ENCODE assay signal across 19 mouse cellular contexts in genomic region chr9:64306476-64307312, GRCm38 (mm10). TPM values are rescaled to one million over a fixed set of nuclear protein-coding genes. Genes with fewer than 3 reads are reported as not detected.
A peak's percentile ranks its signal among the peaks of the same experiment; 100 is the strongest.
DNase-seq lines count a peak whose midpoint lies in the region; TF ChIP-seq lines count a peak whose summit lies in the region.
"Had no signal": no experiment of that assay in that cellular context is flagged by ENCODE, and none has a peak within 500 bp of the region (broad histone marks: within the 10 kb centered on the region; RNA-seq: fewer than 3 reads in every experiment).

No protein-coding gene starts in this region.

- H3K4me1 ChIP-seq in heart, embryonic 10.5 days = no peaks in the 10 kb centered on the region
- peaks cover 0 to 8% of the 10 kb centered on the region in 2 experiments; a peak in 2 of 4 replicates for H3K4me1 ChIP-seq in ES-E14 (ENCODE audit: control insufficient read depth in 2 of 2, insufficient read depth in 2 of 2, low read length in 2 of 2, poor library complexity in 1 of 2)
- H3K4me1 ChIP-seq: embryonic facial prominence, embryonic 12.5 days; forebrain, embryonic 12.5 days; heart, embryonic 15.5 days; hindbrain, embryonic 10.5 days had no signal

- no peaks in the 10 kb centered on the region for H3K27me3 ChIP-seq in heart, embryonic 10.5 days (ENCODE audit: insufficient read depth, poor library complexity, severe bottlenecking)
- H3K27me3 ChIP-seq: embryonic facial prominence, embryonic 12.5 days; forebrain, embryonic 12.5 days; heart, embryonic 15.5 days had no signal

- H3K9ac ChIP-seq in ES-E14 (ENCODE audit: insufficient read depth, low read depth, low read length, poor library complexity, severe bottlenecking) = no peak overlapping the region
- H3K9ac ChIP-seq: embryonic facial prominence, embryonic 12.5 days; forebrain, embryonic 12.5 days; forebrain, postnatal 0 days; heart, embryonic 15.5 days; hindbrain, embryonic 14.5 days had no signal

- no peak overlapping the region for H3K27ac ChIP-seq in heart, embryonic 10.5 days
- H3K27ac ChIP-seq in ES-E14 (ENCODE audit: insufficient read depth, low read depth, low read length, poor library complexity, severe bottlenecking) = no peak overlapping the region
- H3K27ac ChIP-seq: embryonic facial prominence, embryonic 12.5 days; forebrain, embryonic 12.5 days; heart, embryonic 15.5 days; hindbrain, embryonic 10.5 days; hindbrain, embryonic 14.5 days had no signal

- H3K4me3 ChIP-seq in heart, embryonic 10.5 days = no peak overlapping the region
- no peak overlapping the region for H3K4me3 ChIP-seq in ES-E14 (ENCODE audit: insufficient read depth in 1 of 2, low read depth in 1 of 2, low read length in 2 of 2, poor library complexity in 1 of 2, severe bottlenecking in 1 of 2)
- H3K4me3 ChIP-seq: embryonic facial prominence, embryonic 12.5 days; forebrain, embryonic 12.5 days; heart, embryonic 15.5 days; hindbrain, embryonic 10.5 days had no signal

- H3K9me3 ChIP-seq in heart, embryonic 10.5 days = no peaks in the 10 kb centered on the region
- no peaks in the 10 kb centered on the region for H3K9me3 ChIP-seq in ES-E14 (ENCODE audit: control insufficient read depth, insufficient read depth, low read depth, low read length)
- H3K9me3 ChIP-seq: embryonic facial prominence, embryonic 12.5 days; forebrain, embryonic 12.5 days; heart, embryonic 15.5 days; hindbrain, embryonic 10.5 days had no signal

- WGBS in heart, embryonic 10.5 days = 83% methylated on average over 6 of the region's 6 CpGs

- DNase-seq in heart, adult 11 months = peak; percentile 66
- DNase-seq in heart, embryonic 10.5 days (ENCODE audit: low spot score) = no peak
- DNase-seq in 3T3-L1 (ENCODE audit: low read depth, low spot score) = peak; percentile 4
- no peak for DNase-seq in ES-E14 (ENCODE audit: low read depth, low spot score)
- peak; percentile 49 for DNase-seq in ZHBTc4 (ENCODE audit: low read depth, low spot score)
- no peak for DNase-seq in cerebellum, adult 9-10 months
- no peak for DNase-seq in embryo, embryonic 10 days (ENCODE audit: low spot score)
- no peak for DNase-seq in kidney, adult 18-20 months
- DNase-seq: adrenal gland, postnatal 14 days; cerebellum, adult 18-20 months; cerebellum, postnatal 14 days; forebrain, postnatal 0 days; gastrocnemius, postnatal 14 days; kidney, adult 8-10 months had no signal

- in situ Hi-C loops in ES-E14 (cut with MboI; ENCODE audit: low sequenced_read_pairs in 2 of 2, unreplicated experiment in 2 of 2) = no loop called here

- H3K36me3 ChIP-seq in heart, embryonic 10.5 days = peaks cover 82% of the 10 kb centered on the region
- peaks cover 16% of the 10 kb centered on the region for H3K36me3 ChIP-seq in ES-E14 (ENCODE audit: control insufficient read depth, insufficient read depth, low read length, poor library complexity, severe bottlenecking)

TF ChIP-seq in ES-E14, 5 proteins besides CTCF, POLR2A, EP300 and RAD21:
- TF ChIP-seq CHD2 (IDR thresholded peaks at IDR 0.05; ENCODE audit: low read depth, low read length) (no peak), ZNF384 (IDR thresholded peaks at IDR 0.05; ENCODE audit: low read depth, low read length) (peak; percentile 76), ZC3H11A (IDR thresholded peaks at IDR 0.05; ENCODE audit: borderline replicate concordance, low read depth, low read length) (no peak)

RNA-seq across cellular contexts. Expression of gene Tipin, which starts 25.3 kb away (rescaled TPM):
- 170 and 220 TPM in 2 replicates for polyA plus RNA-seq in heart, embryonic 10.5 days (2016; fragmentation: Nextera tagmentation; extraction: Ambion mirVana)
- total RNA-seq in ES-E14 (2012; rRNA removed) = 133 and 195 TPM in 2 replicates

RNA-seq across cellular contexts. Expression of gene Dis3l, which starts 34.4 kb away (rescaled TPM):
- 20.0 and 23.2 TPM in 2 replicates for polyA plus RNA-seq in heart, embryonic 10.5 days (2016; fragmentation: Nextera tagmentation; extraction: Ambion mirVana)
- total RNA-seq in ES-E14 (2012; rRNA removed) = 10.1 and 11.2 TPM in 2 replicates

RNA-seq across cellular contexts. Expression of gene Map2k1, which starts 53.3 kb away (rescaled TPM):
- polyA plus RNA-seq in heart, embryonic 10.5 days (2016; fragmentation: Nextera tagmentation; extraction: Ambion mirVana) = 108 and 118 TPM in 2 replicates
- 62.1 and 73.0 TPM in 2 replicates for total RNA-seq in ES-E14 (2012; rRNA removed)

Comparison
In these comparisons a context has a peak if more than half of its experiments do, and no peak if none do; other contexts are left out.
1. DNase-seq: peak in heart, adult 11 months (single experiment), 3T3-L1 (single experiment) and ZHBTc4 (single experiment); none in heart, embryonic 10.5 days (single experiment), ES-E14 (single experiment), cerebellum, adult 9-10 months (single experiment), embryo, embryonic 10 days (single experiment) and kidney, adult 18-20 months (single experiment).